Mouse (Mus musculus): ENCODE measurements around the gene Teddm2.

DNA sequence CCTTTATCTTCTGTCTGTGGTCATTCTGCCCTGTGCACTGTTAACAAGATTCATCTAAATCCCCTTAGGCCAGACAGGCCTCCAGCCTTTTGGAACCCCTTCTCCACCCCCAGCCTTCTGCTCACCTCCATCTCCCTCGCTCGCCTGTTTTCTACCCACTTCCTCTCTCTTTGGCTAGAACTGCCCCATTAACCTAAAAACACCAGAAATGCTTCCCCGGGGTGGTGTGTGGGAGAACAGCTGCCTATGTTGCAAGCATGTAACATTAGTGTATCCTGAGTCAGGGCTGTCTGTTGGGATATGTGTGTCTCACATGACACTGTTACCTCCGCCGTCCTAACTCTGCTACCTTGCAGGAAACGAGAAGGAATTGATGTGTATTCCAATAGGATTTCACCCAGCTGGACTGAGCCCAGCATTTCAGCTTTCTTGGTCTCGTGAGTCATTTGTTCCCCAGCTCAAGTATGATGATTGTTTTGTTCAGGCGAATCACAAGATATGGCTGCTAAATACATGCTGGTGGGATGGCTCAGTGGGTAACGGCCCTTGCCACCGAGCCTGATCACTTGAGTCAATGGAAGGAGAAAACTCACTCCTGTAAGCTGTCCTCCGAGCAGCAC, 57.8 kb downstream of the Teddm2 start:
- TF ChIP-seq CTCF (IDR thresholded peaks at IDR 0.05; ENCODE audit: low read depth) (no peak), EP300 (IDR thresholded peaks at IDR 0.05; ENCODE audit: low read depth) (no peak)

Data from heart, postnatal 0 days (tissue).